Mouse (Mus musculus) liver, postnatal 0 days (tissue): ENCODE data around the gene Cdh8.

ENCODE experiments used
- CTCF ChIP-seq: sonication (generic); IDR thresholded peaks from 2 replicates; pipeline ENCODE4 v1.5.1; 2016; ENCODE audit warnings: antibody characterized with exemption, low read depth
- EP300 ChIP-seq: IDR thresholded peaks from 2 replicates; pipeline ENCODE4 v1.6.1; 2016; ENCODE audit warnings: antibody characterized with exemption, low read depth, mild to moderate bottlenecking

- TF ChIP-seq CTCF (no peak), EP300 (no peak)
These were observed 101.7 kb downstream of the Cdh8 start for GRCm38 (mm10) chr8:99314561-99314960.
